Mouse (Mus musculus) cerebellum, adult 2 months (tissue): ENCODE measurements around the gene Lipe. TPM values are rescaled to one million over a fixed set of nuclear protein-coding genes. Genes with fewer than 3 reads are reported as not detected.
A peak's percentile ranks its signal among the peaks of the same experiment; 100 is the strongest.
"Not testable (repeated sequence)": the region's sequence is repeated elsewhere in the genome, so short reads cannot be mapped to it uniquely, and the experiment has no call there.

Source experiments
- DNase-seq, 2 experiments: peaks; one replicate each; pipeline ENCODE4 v3.0.0; 2021
- H3K27ac ChIP-seq: fragments of 200-500 bp; 2 replicates; pipeline ENCODE4 v1.5.1; 2012; ENCODE audit warnings: low read length, control low read depth, inconsistent platforms; ENCODE audit not compliant: insufficient read depth
- H3K27me3 ChIP-seq: fragments of 200-500 bp; 2 replicates; pipeline ENCODE4 v1.6.1; 2012; ENCODE audit warnings: inconsistent platforms, mild to moderate bottlenecking, low read length, moderate library complexity; ENCODE audit not compliant: control insufficient read depth, insufficient read depth
- H3K4me1 ChIP-seq: fragments of 200-500 bp; 2 replicates; pipeline ENCODE4 v1.6.1; 2011; ENCODE audit warnings: low read length; ENCODE audit not compliant: control insufficient read depth, insufficient read depth
- H3K4me3 ChIP-seq: fragments of 200-500 bp; replicated peaks from 2 replicates; pipeline ENCODE3; 2011; ENCODE audit warnings: mild to moderate bottlenecking, low read depth, low read length, control low read depth; ENCODE audit not compliant: insufficient read depth
- CTCF ChIP-seq: fragments of 200-500 bp; IDR thresholded peaks from 2 replicates; pipeline ENCODE4 v1.5.1; 2011; ENCODE audit warnings: low read depth, mild to moderate bottlenecking, control low read depth, low read length, moderate library complexity, borderline replicate concordance; ENCODE audit not compliant: insufficient read depth
- POLR2A ChIP-seq: fragments of 200-500 bp; IDR thresholded peaks from 2 replicates; pipeline ENCODE4 v1.6.1; 2011; ENCODE audit warnings: low read length, control low read depth, borderline replicate concordance; ENCODE audit not compliant: insufficient read depth
- WGBS: fragments of 180-500 bp; shearing (Covaris S2); methylation state at CpG from one replicate; pipeline ENCODE4 v1.1.7; 2018; 5-methylcytosine and 5-hydroxymethylcytosine counted together
- polyA plus RNA-seq: library from polyadenylated mRNA; depleted of rRNA; stranded (reverse); fragments of >200 nt; gene quantifications from 2 replicates; pipeline ENCODE4 v1.2.3, GENCODE M21; 2012

Lipe gene
- polyA plus RNA-seq, 1 experiment, result 12.1 TPM

- Histone ChIP-seq H3K4me1 (peaks cover 3% of the 10 kb centered on the region; the same call in 1 of the 2 replicates), H3K4me3 (no peak overlapping the region), H3K27me3 (no peaks in the 10 kb centered on the region), H3K27ac (no peak overlapping the region)
- no peak for DNase-seq
- 90% methylated on average over 7 of the region's 7 CpGs for WGBS
- TF ChIP-seq POLR2A (no peak), CTCF (no peak)
Measured at GRCm38 (mm10) chr7:25406468-25406867, 8.0 kb upstream of the Lipe start.

- Histone ChIP-seq H3K27ac (no peak overlapping the region), H3K4me3 (no peak overlapping the region), H3K27me3 (no peaks in the 10 kb centered on the region), H3K4me1 (peaks cover 3% of the 10 kb centered on the region; the same call in 1 of the 2 replicates)
- TF ChIP-seq CTCF (peak; percentile 62), POLR2A (no peak)
- peak in 1 of 2 experiments; percentile 37 for DNase-seq
- WGBS, result 4% methylated on average over 2 of the region's 2 CpGs
Measured at GRCm38 (mm10) chr7:25402671-25403101, 4.2 kb upstream of the Lipe start.

- 62% methylated on average over 5 of the region's 5 CpGs for WGBS
- H3K27ac ChIP-seq, result no peak overlapping the region
- peaks cover 3% of the 10 kb centered on the region; the same call in 1 of the 2 replicates for H3K4me1 ChIP-seq
- no peak for TF ChIP-seq CTCF
- TF ChIP-seq POLR2A, result no peak
- H3K27me3 ChIP-seq, result no peaks in the 10 kb centered on the region
- no peak for DNase-seq
- no peak overlapping the region for H3K4me3 ChIP-seq
Measured at GRCm38 (mm10) chr7:25401986-25402385, 3.5 kb upstream of the Lipe start.

GRCm38 (mm10) chr7:25401551-25401950 lies 3.0 kb upstream of the Lipe start:
- no peak overlapping the region for H3K4me3 ChIP-seq
- no peak for TF ChIP-seq CTCF
- TF ChIP-seq POLR2A, result no peak
- peaks cover 3% of the 10 kb centered on the region; the same call in 1 of the 2 replicates for H3K4me1 ChIP-seq
- DNase-seq, result no peak
- no peaks in the 10 kb centered on the region for H3K27me3 ChIP-seq
- 78% methylated on average over 2 of the region's 2 CpGs for WGBS
- H3K27ac ChIP-seq, result no peak overlapping the region

- H3K27me3 ChIP-seq, DNase-seq, H3K27ac ChIP-seq, H3K4me1 ChIP-seq, H3K4me3 ChIP-seq: not testable (repeated sequence)
Measured at GRCm38 (mm10) chr7:25399028-25399427, 518 bp upstream of the Lipe start.

- DNase-seq, result no peak
- WGBS, result 87% methylated on average over 14 of the region's 14 CpGs
- H3K4me3 ChIP-seq, result peak overlapping the region; percentile 17
- H3K27me3 ChIP-seq, result no peaks in the 10 kb centered on the region
- TF ChIP-seq CTCF, result no peak
- no peak for TF ChIP-seq POLR2A
- H3K4me1 ChIP-seq, result peaks cover 14% of the 10 kb centered on the region
- 0 out of 2 replicates have a peak overlapping the region, but pooled peaks have one; percentile 18 for H3K27ac ChIP-seq
Measured at GRCm38 (mm10) chr7:25396621-25397020, 1.9 kb downstream of the Lipe start.

GRCm38 (mm10) chr7:25395558-25396521 lies 2.7 kb downstream of the Lipe start:
- Histone ChIP-seq H3K4me1 (peaks cover 17% of the 10 kb centered on the region), H3K27ac (peak overlapping the region; percentile 59; the same call in 1 of the 2 replicates), H3K4me3 (peak overlapping the region; percentile 94), H3K27me3 (no peaks in the 10 kb centered on the region)
- peak; percentile 95 to 96 for DNase-seq
- WGBS, result 1% methylated on average over 50 of the region's 52 CpGs
- TF ChIP-seq CTCF (no peak), POLR2A (no peak)

GRCm38 (mm10) chr7:25395186-25395557 lies 3.3 kb downstream of the Lipe start:
- H3K4me3 ChIP-seq, result peak overlapping the region; percentile 94
- DNase-seq, result no peak
- no peak overlapping the region for H3K27ac ChIP-seq
- TF ChIP-seq POLR2A (peak; percentile 9; the same call in 1 of the 2 replicates), CTCF (no peak)
- peaks cover 24% of the 10 kb centered on the region for H3K4me1 ChIP-seq
- no peaks in the 10 kb centered on the region for H3K27me3 ChIP-seq
- under 1% methylated on average over 22 of the region's 22 CpGs for WGBS
